Mouse (Mus musculus) liver, embryonic 15.5 days (tissue): ENCODE data around the gene Lbhd2. TPM values are rescaled to one million over a fixed set of nuclear protein-coding genes. Genes with fewer than 3 reads are reported as not detected.

Experiments used
- ATAC-seq: fragments of 200-750 bp; cut with Nextera tagmentation; 2 replicates; pipeline ENCODE4 v1.8.0; 2017; ENCODE audit warnings: moderate number of reproducible peaks, mild to moderate bottlenecking, moderate library complexity; ENCODE audit not compliant: insufficient read depth
- H3K27ac ChIP-seq: fragments of 300-500 bp; sonication (generic); replicated peaks from 2 replicates; pipeline ENCODE4 v1.5.1; 2015; ENCODE audit warnings: mild to moderate bottlenecking, inconsistent platforms
- H3K27me3 ChIP-seq: fragments of 300-500 bp; sonication (generic); 2 replicates; pipeline ENCODE4 v1.6.1; 2015; ENCODE audit warnings: mild to moderate bottlenecking, inconsistent platforms
- H3K36me3 ChIP-seq: fragments of 300-500 bp; sonication (generic); replicated peaks from 2 replicates; pipeline ENCODE4 v1.6.1; 2015; ENCODE audit warnings: moderate library complexity, mild to moderate bottlenecking, inconsistent platforms
- H3K4me1 ChIP-seq: fragments of 300-500 bp; sonication (generic); replicated peaks from 2 replicates; pipeline ENCODE4 v1.6.1; 2015; ENCODE audit warnings: inconsistent platforms
- H3K4me2 ChIP-seq: fragments of 300-500 bp; sonication (generic); 2 replicates; pipeline ENCODE4 v1.6.1; 2015; ENCODE audit warnings: moderate library complexity, mild to moderate bottlenecking, inconsistent platforms
- H3K4me3 ChIP-seq: fragments of 300-500 bp; sonication (generic); replicated peaks from 2 replicates; pipeline ENCODE4 v1.5.1; 2015; ENCODE audit warnings: mild to moderate bottlenecking, inconsistent platforms
- H3K9ac ChIP-seq: fragments of 300-500 bp; sonication (generic); 2 replicates; pipeline ENCODE4 v1.6.1; 2015; ENCODE audit warnings: moderate library complexity, mild to moderate bottlenecking, inconsistent platforms
- H3K9me3 ChIP-seq: fragments of 300-500 bp; sonication (generic); replicated peaks from 2 replicates; pipeline ENCODE4 v1.6.1; 2016; ENCODE audit warnings: inconsistent platforms
- WGBS: fragments of 180-500 bp; shearing (Covaris S2); methylation state at CpG from one replicate; pipeline ENCODE4 v1.1.7; 2015; ENCODE audit warnings: mixed read lengths; ENCODE audit not compliant: insufficient replicate concordance; 5-methylcytosine and 5-hydroxymethylcytosine counted together
- polyA plus RNA-seq: library from polyadenylated mRNA; unstranded; fragments of >200 nt; fragmentation: Nextera tagmentation; extraction: Ambion mirVana; gene quantifications from 2 replicates; pipeline ENCODE4 v1.2.1, GENCODE M21; 2015

Lbhd2 gene
- polyA plus RNA-seq, 1 experiment from 2014 or later = not detected

GRCm38 (mm10) chr12:111423570-111424129, 17.0 kb downstream of the Lbhd2 start:
- no peaks in the 10 kb centered on the region for H3K9me3 ChIP-seq
- ATAC-seq = no peak
- WGBS = 21% methylated on average over 43 of the region's 43 CpGs
- H3K27me3 ChIP-seq = peaks cover 98% of the 10 kb centered on the region
- H3K27ac ChIP-seq = no peak overlapping the region
- H3K9ac ChIP-seq = no peak overlapping the region
- no peak overlapping the region for H3K4me2 ChIP-seq
- no peak overlapping the region for H3K4me3 ChIP-seq
- H3K36me3 ChIP-seq = 0 out of 2 replicates have a peak, but pooled peaks cover 4% of the 10 kb centered on the region
- peaks cover 59% of the 10 kb centered on the region for H3K4me1 ChIP-seq

DNA sequence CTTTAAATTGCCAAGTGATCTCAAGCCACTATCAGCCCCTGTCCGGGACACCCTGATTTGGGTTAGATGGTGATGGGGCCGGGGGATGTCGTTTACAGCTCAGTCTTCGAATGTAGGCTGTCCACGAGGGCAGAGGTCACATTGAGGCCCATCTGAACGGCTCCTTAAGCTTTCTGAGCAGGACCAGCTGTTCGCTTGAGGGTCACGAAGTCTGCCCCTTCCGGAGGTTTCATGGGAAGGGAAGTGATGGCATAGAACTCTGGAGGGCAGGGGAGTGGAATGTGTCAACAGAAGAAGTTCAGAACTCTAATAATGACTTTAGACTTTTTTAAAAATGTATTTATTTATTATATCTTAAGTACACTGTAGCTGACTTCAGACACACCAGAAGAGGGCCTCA, 17.9 kb downstream of the Lbhd2 start:
- WGBS = 40% methylated on average over 9 of the region's 9 CpGs
- Histone ChIP-seq H3K4me1 (peaks cover 66% of the 10 kb centered on the region), H3K9ac (no peak overlapping the region), H3K9me3 (no peaks in the 10 kb centered on the region), H3K4me3 (no peak overlapping the region), H3K27ac (no peak overlapping the region), H3K27me3 (peaks cover 98% of the 10 kb centered on the region), H3K36me3 (0 out of 2 replicates have a peak, but pooled peaks cover 4% of the 10 kb centered on the region), H3K4me2 (no peak overlapping the region)
- ATAC-seq = no peak

GRCm38 (mm10) chr12:111425258-111425657, 18.6 kb downstream of the Lbhd2 start:
- WGBS = 4% methylated on average over 15 of the region's 15 CpGs
- H3K4me1 ChIP-seq = peaks cover 66% of the 10 kb centered on the region
- H3K9ac ChIP-seq = no peak overlapping the region
- H3K36me3 ChIP-seq = 0 out of 2 replicates have a peak, but pooled peaks cover 4% of the 10 kb centered on the region
- no peak overlapping the region for H3K4me2 ChIP-seq
- no peaks in the 10 kb centered on the region for H3K9me3 ChIP-seq
- ATAC-seq = no peak
- H3K4me3 ChIP-seq = no peak overlapping the region
- no peak overlapping the region for H3K27ac ChIP-seq
- peaks cover 98% of the 10 kb centered on the region for H3K27me3 ChIP-seq

- Histone ChIP-seq H3K9me3 (no peaks in the 10 kb centered on the region), H3K27ac (no peak overlapping the region), H3K4me3 (no peak overlapping the region), H3K9ac (no peak overlapping the region), H3K4me1 (peaks cover 68% of the 10 kb centered on the region), H3K36me3 (0 out of 2 replicates have a peak, but pooled peaks cover 4% of the 10 kb centered on the region), H3K4me2 (no peak overlapping the region), H3K27me3 (peaks cover 100% of the 10 kb centered on the region)
- ATAC-seq = peak; percentile 38; the same call in 1 of the 2 replicates
- 17% methylated on average over 29 of the region's 29 CpGs for WGBS
Measured at GRCm38 (mm10) chr12:111425789-111426460, 19.3 kb downstream of the Lbhd2 start.

DNA sequence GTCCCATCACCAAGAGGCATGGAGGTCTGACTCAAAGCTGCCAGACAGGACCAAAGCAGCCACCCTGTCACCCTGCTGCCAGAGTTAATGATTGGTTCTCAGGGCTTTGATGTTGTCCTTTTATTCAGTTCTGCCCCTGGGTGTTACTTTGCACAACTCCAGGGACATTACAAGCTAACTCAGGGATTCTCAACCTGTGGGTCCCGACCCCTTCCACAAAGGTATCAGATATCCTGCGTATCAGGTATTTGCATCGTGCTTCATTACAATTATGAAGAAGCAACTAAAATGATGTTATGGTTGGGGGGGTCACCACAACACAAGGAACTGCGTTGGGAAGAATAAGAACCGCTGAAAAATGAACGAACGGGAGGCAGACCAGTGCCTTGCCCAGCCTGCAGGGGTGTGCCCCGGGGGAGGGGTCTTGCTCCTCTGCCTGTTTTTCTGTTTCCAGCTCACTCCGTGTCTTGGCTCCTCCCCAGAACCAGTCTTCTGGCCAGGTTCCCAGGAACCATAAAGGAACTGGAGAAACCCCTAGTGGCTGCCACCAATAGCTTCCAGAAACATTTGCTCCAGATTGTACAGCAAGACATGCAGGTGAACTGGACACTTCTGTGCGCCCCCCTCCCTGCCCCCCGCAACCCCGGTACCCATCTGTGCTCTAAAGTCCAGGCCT, 21.0 kb downstream of the Lbhd2 start:
- H3K9ac ChIP-seq = no peak overlapping the region
- H3K4me2 ChIP-seq = no peak overlapping the region
- H3K27ac ChIP-seq = no peak overlapping the region
- no peaks in the 10 kb centered on the region for H3K9me3 ChIP-seq
- H3K4me3 ChIP-seq = no peak overlapping the region
- H3K4me1 ChIP-seq = peaks cover 68% of the 10 kb centered on the region
- 54% methylated on average over 12 of the region's 12 CpGs for WGBS
- no peak for ATAC-seq
- H3K27me3 ChIP-seq = peaks cover 93% of the 10 kb centered on the region
- H3K36me3 ChIP-seq = 0 out of 2 replicates have a peak, but pooled peaks cover 4% of the 10 kb centered on the region

DNA sequence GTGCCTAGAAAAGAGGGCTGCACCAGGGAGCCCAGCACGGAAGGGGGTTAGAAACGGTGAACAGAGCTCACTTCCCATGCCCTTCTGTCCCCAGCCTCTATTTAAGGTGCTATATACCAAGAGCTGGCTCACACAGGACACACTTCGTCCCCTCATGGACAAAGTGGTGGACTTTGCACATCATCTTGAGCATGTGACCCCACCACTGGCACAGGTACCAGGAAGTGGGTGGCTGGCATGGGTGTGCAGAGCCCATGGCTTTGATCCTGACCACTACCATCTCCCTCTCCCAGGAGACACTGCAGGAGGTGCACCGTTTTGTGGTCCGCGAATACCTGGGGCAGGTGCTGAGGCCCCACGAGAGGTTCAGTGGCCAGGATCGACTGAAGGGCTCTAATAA, 21.8 kb downstream of the Lbhd2 start:
- Histone ChIP-seq H3K27me3 (peaks cover 85% of the 10 kb centered on the region), H3K9ac (no peak overlapping the region), H3K36me3 (0 out of 2 replicates have a peak, but pooled peaks cover 4% of the 10 kb centered on the region), H3K4me3 (no peak overlapping the region), H3K27ac (no peak overlapping the region), H3K9me3 (no peaks in the 10 kb centered on the region), H3K4me1 (peaks cover 71% of the 10 kb centered on the region), H3K4me2 (0 out of 2 replicates have a peak overlapping the region, but pooled peaks have one; percentile 73)
- ATAC-seq = no peak
- 48% methylated on average over 8 of the region's 8 CpGs for WGBS

GRCm38 (mm10) chr12:111428961-111429911, 22.6 kb downstream of the Lbhd2 start:
- peak overlapping the region; percentile 30; the same call in 1 of the 2 replicates for H3K9ac ChIP-seq
- H3K4me3 ChIP-seq = peak overlapping the region; percentile 45
- H3K4me2 ChIP-seq = peak overlapping the region; percentile 73
- peak overlapping the region; percentile 41; the same call in 1 of the 2 replicates for H3K27ac ChIP-seq
- no peaks in the 10 kb centered on the region for H3K9me3 ChIP-seq
- no peak for ATAC-seq
- peaks cover 77% of the 10 kb centered on the region for H3K4me1 ChIP-seq
- 0 out of 2 replicates have a peak, but pooled peaks cover under 1% of the 10 kb centered on the region for H3K36me3 ChIP-seq
- peaks cover 76% of the 10 kb centered on the region for H3K27me3 ChIP-seq
- 3% methylated on average over 40 of the region's 40 CpGs for WGBS

- ATAC-seq = no peak
- no peak overlapping the region for H3K9ac ChIP-seq
- H3K4me1 ChIP-seq = peaks cover 87% of the 10 kb centered on the region
- peak overlapping the region; percentile 41 for H3K27ac ChIP-seq
- H3K9me3 ChIP-seq = no peaks in the 10 kb centered on the region
- WGBS = 19% methylated on average over 27 of the region's 27 CpGs
- H3K27me3 ChIP-seq = peaks cover 66% of the 10 kb centered on the region
- H3K36me3 ChIP-seq = no peaks in the 10 kb centered on the region
- peak overlapping the region; percentile 45 for H3K4me3 ChIP-seq
- peak overlapping the region; percentile 73 for H3K4me2 ChIP-seq
Measured at GRCm38 (mm10) chr12:111430049-111430867, 23.6 kb downstream of the Lbhd2 start.

DNA sequence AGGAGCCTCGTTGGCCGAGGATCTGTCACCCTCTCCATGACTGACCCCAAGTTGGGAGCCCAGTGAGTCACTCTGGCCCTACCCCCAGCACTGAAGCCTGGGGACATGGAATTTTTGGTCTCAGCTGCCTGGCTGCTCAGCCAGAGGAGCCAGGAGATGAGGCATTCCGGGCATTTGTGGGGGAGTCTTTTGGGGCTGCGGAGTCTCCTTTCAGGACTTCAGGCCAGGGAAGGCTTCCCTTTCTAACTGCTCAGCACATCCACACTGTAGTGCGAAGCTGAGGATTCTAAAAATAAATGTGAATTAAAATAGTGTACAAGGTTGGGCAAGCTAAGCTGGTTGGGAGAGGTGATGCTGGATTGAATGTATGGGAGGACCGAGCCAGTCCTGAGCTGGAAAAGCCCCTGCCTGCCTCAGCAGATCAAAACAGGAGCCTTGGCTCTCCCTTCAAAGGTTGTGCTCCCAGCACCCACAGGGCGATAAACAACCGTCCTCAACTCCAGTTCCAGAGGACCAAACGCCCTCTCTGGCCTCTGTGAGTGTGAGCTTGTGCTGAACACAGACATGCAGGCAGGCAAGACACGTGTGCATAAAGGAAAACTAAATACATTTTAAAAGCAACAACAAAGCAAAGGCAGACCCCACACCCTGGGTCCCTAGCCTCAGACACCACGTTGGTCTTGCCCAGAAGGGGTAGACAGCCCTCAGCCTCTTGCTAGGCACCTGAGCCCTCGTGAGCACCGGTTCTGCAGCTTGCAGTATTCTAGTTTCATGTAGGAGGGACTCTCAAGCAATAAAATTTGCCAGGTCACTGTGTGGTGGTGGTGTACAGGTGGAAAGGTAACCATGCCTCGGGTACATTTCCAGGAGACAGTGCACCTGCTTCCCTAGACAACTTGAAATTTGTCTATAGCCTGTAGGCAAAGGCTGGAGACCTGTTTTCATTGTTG, 24.5 kb downstream of the Lbhd2 start:
- no peaks in the 10 kb centered on the region for H3K9me3 ChIP-seq
- WGBS = 50% methylated on average over 14 of the region's 14 CpGs
- H3K9ac ChIP-seq = no peak overlapping the region; the same call in 1 of the 2 replicates
- H3K4me1 ChIP-seq = peaks cover 89% of the 10 kb centered on the region
- ATAC-seq = no peak
- peaks cover 57% of the 10 kb centered on the region for H3K27me3 ChIP-seq
- no peaks in the 10 kb centered on the region for H3K36me3 ChIP-seq
- peak overlapping the region; percentile 33; the same call in 1 of the 2 replicates for H3K27ac ChIP-seq
- no peak overlapping the region for H3K4me3 ChIP-seq
- peak overlapping the region; percentile 73; the same call in 1 of the 2 replicates for H3K4me2 ChIP-seq
